Mouse (Mus musculus) liver, embryonic 14.5 days (tissue): ENCODE results near the gene Mrpl43. TPM values are rescaled to one million over a fixed set of nuclear protein-coding genes. Genes with fewer than 3 reads are reported as not detected.

Experiments used
- ATAC-seq: fragments of 200-750 bp; cut with Nextera tagmentation; 2 replicates; pipeline ENCODE4 v1.8.0; 2017; ENCODE audit warnings: moderate number of reproducible peaks, mild to moderate bottlenecking, moderate library complexity; ENCODE audit not compliant: insufficient read depth
- DNase-seq, 3 experiments: peaks; one replicate each; pipeline ENCODE4 v3.0.0-alpha.2; 2012 to 2013; ENCODE audit warnings: low read depth in 3 of 3, low spot score in 3 of 3
- H3K27ac ChIP-seq: fragments of 300-500 bp; sonication (generic); 2 replicates; pipeline ENCODE4 v1.5.1; 2014; ENCODE audit warnings: moderate library complexity, mild to moderate bottlenecking, control low read depth, inconsistent platforms
- H3K27me3 ChIP-seq: fragments of 300-500 bp; sonication (generic); 2 replicates; pipeline ENCODE4 v1.6.1; 2014; ENCODE audit warnings: mild to moderate bottlenecking, low read length, moderate library complexity; ENCODE audit not compliant: control insufficient read depth, insufficient read depth
- H3K36me3 ChIP-seq: fragments of 300-500 bp; sonication (generic); replicated peaks from 2 replicates; pipeline ENCODE4 v1.6.1; 2014; ENCODE audit warnings: low read depth; ENCODE audit not compliant: control insufficient read depth, insufficient read depth
- H3K4me1 ChIP-seq, 2 experiments: fragments of 200-500 bp in 1 of 2; fragments of 300-500 bp in 1 of 2; sonication (generic) in 1 of 2; replicated peaks; 2 replicates each; pipeline ENCODE4 v1.6.1; 2012 to 2014; ENCODE audit warnings: antibody characterized with exemption in 1 of 2, inconsistent platforms in 1 of 2, low read length in 1 of 2; ENCODE audit not compliant: control insufficient read depth in 2 of 2, insufficient read depth in 2 of 2
- H3K4me2 ChIP-seq: fragments of 300-500 bp; sonication (generic); 2 replicates; pipeline ENCODE4 v1.6.1; 2014; ENCODE audit warnings: low read depth, mild to moderate bottlenecking, control low read depth, moderate library complexity
- H3K4me3 ChIP-seq, 2 experiments: fragments of 200-500 bp in 1 of 2; fragments of 300-500 bp in 1 of 2; sonication (generic) in 1 of 2; 2 replicates each; pipeline ENCODE4 v1.5.1; 2012 to 2014; ENCODE audit warnings: low read depth in 2 of 2, low read length in 2 of 2, mild to moderate bottlenecking in 2 of 2, control low read depth in 1 of 2, inconsistent platforms in 1 of 2, moderate library complexity in 1 of 2; ENCODE audit not compliant: insufficient read depth in 1 of 2
- H3K9ac ChIP-seq: fragments of 300-500 bp; sonication (generic); replicated peaks from 2 replicates; pipeline ENCODE4 v1.6.1; 2014; ENCODE audit warnings: mild to moderate bottlenecking, control low read depth, moderate library complexity
- H3K9me3 ChIP-seq: fragments of 300-500 bp; sonication (generic); 2 replicates; pipeline ENCODE4 v1.6.1; 2016; ENCODE audit warnings: low read length, mixed read lengths; ENCODE audit not compliant: control insufficient read depth
- CTCF ChIP-seq: IDR thresholded peaks from 2 replicates; pipeline ENCODE4 v1.5.1; 2016; ENCODE audit warnings: antibody characterized with exemption, low read depth, control low read depth
- EP300 ChIP-seq: IDR thresholded peaks from 2 replicates; pipeline ENCODE4 v1.6.1; 2016; ENCODE audit warnings: antibody characterized with exemption, low read depth
- WGBS: fragments of 180-500 bp; shearing (Covaris S2); extraction: QIAGEN DNeasy Blood & Tissue Kit; methylation state at CpG from one replicate; pipeline ENCODE4 v1.1.7; 2014; ENCODE audit not compliant: insufficient replicate concordance; 5-methylcytosine and 5-hydroxymethylcytosine counted together
- polyA plus RNA-seq, 2 experiments: library from polyadenylated mRNA; depleted of rRNA in 1 of 2; stranded (reverse) in 1 of 2; unstranded in 1 of 2; fragments of >200 nt; fragmentation: Nextera tagmentation in 1 of 2; extraction: Ambion mirVana in 1 of 2; gene quantifications; 2 replicates each; pipeline versions ENCODE4 v1.2.1 to v1.2.3; 2012 to 2014

Gene Mrpl43
- polyA plus RNA-seq, 2 experiments: 19.6 to 28.9 TPM

- no peaks in the 10 kb centered on the region for H3K9me3 ChIP-seq
- no peak overlapping the region for H3K27ac ChIP-seq
- H3K4me1 ChIP-seq: peaks cover 0 to 2% of the 10 kb centered on the region in 2 experiments; a peak in 1 of 4 replicates
- DNase-seq (no peak), ATAC-seq (no peak)
- WGBS: 81% methylated on average over 2 of the region's 2 CpGs
- no peak overlapping the region for H3K9ac ChIP-seq
- no peaks in the 10 kb centered on the region for H3K27me3 ChIP-seq
- peaks cover 44% of the 10 kb centered on the region for H3K36me3 ChIP-seq
- H3K4me3 ChIP-seq: no peak overlapping the region
- no peak for TF ChIP-seq CTCF
- no peak for TF ChIP-seq EP300
- H3K4me2 ChIP-seq: no peak overlapping the region
Measured at GRCm38 (mm10) chr19:44980787-44981186, 25.5 kb downstream of the Mrpl43 start.

GRCm38 (mm10) chr19:44977148-44977547, 29.1 kb downstream of the Mrpl43 start:
- peaks cover 72% of the 10 kb centered on the region for H3K36me3 ChIP-seq
- no peak overlapping the region for H3K4me2 ChIP-seq
- DNase-seq: no peak
- H3K9me3 ChIP-seq: no peaks in the 10 kb centered on the region
- no peaks in the 10 kb centered on the region for H3K4me1 ChIP-seq
- TF ChIP-seq CTCF (no peak), EP300 (no peak)
- no peaks in the 10 kb centered on the region for H3K27me3 ChIP-seq
- no peak for ATAC-seq
- H3K27ac ChIP-seq: no peak overlapping the region
- no peak overlapping the region for H3K9ac ChIP-seq
- WGBS: 85% methylated on average over 6 of the region's 6 CpGs
- no peak overlapping the region for H3K4me3 ChIP-seq

GRCm38 (mm10) chr19:44976636-44977035, 29.6 kb downstream of the Mrpl43 start:
- no peak overlapping the region for H3K4me2 ChIP-seq
- H3K27me3 ChIP-seq: no peaks in the 10 kb centered on the region
- H3K4me1 ChIP-seq: no peaks in the 10 kb centered on the region
- no peak for ATAC-seq
- peaks cover 74% of the 10 kb centered on the region for H3K36me3 ChIP-seq
- H3K4me3 ChIP-seq: no peak overlapping the region
- DNase-seq: no peak
- H3K9me3 ChIP-seq: no peaks in the 10 kb centered on the region
- H3K9ac ChIP-seq: no peak overlapping the region
- 79% methylated on average over 6 of the region's 6 CpGs for WGBS
- TF ChIP-seq CTCF: no peak
- TF ChIP-seq EP300: no peak
- H3K27ac ChIP-seq: no peak overlapping the region

- TF ChIP-seq EP300: no peak
- no peak for TF ChIP-seq CTCF
- H3K9me3 ChIP-seq: no peaks in the 10 kb centered on the region
- no peak overlapping the region for H3K4me3 ChIP-seq
- no peak overlapping the region for H3K9ac ChIP-seq
- WGBS: 70% methylated on average over 3 of the region's 3 CpGs
- no peak overlapping the region for H3K27ac ChIP-seq
- DNase-seq (no peak), ATAC-seq (no peak)
- H3K27me3 ChIP-seq: no peaks in the 10 kb centered on the region
- no peaks in the 10 kb centered on the region for H3K4me1 ChIP-seq
- H3K36me3 ChIP-seq: peaks cover 59% of the 10 kb centered on the region
- H3K4me2 ChIP-seq: no peak overlapping the region
Measured at GRCm38 (mm10) chr19:44968329-44968728, 37.9 kb downstream of the Mrpl43 start.

- no peak overlapping the region for H3K4me3 ChIP-seq
- WGBS: 71% methylated on average over 1 of the region's 1 CpGs
- no peak overlapping the region for H3K9ac ChIP-seq
- no peak for ATAC-seq
- no peak overlapping the region for H3K4me2 ChIP-seq
- DNase-seq: no peak
- H3K9me3 ChIP-seq: no peaks in the 10 kb centered on the region
- H3K27ac ChIP-seq: no peak overlapping the region
- H3K4me1 ChIP-seq: no peaks in the 10 kb centered on the region
- H3K36me3 ChIP-seq: peaks cover 58% of the 10 kb centered on the region
- no peak for TF ChIP-seq EP300
- no peak for TF ChIP-seq CTCF
- no peaks in the 10 kb centered on the region for H3K27me3 ChIP-seq
Measured at GRCm38 (mm10) chr19:44965978-44966377, 40.3 kb downstream of the Mrpl43 start.
